Mouse (Mus musculus): ENCODE data around the gene Olfr17. TPM values are rescaled to one million over a fixed set of nuclear protein-coding genes. Genes with fewer than 3 reads are reported as not detected.

Gene Olfr17
- polyA plus RNA-seq, 1 experiment from 2014 or later: not detected

Other genes starting within 250 kb of the Olfr17 start
- gene Olfr703, start 249.9 kb upstream of the Olfr17 start, polyA plus RNA-seq (2014; fragmentation: Nextera tagmentation; extraction: Ambion mirVana): not detected in 2 replicates
- gene Olfr704, start 230.0 kb upstream of the Olfr17 start, polyA plus RNA-seq (2014; fragmentation: Nextera tagmentation; extraction: Ambion mirVana): not detected in 2 replicates
- gene Olfr705, start 216.3 kb upstream of the Olfr17 start, polyA plus RNA-seq (2014; fragmentation: Nextera tagmentation; extraction: Ambion mirVana): not detected in 2 replicates
- gene Olfr706, start 205.1 kb upstream of the Olfr17 start, polyA plus RNA-seq (2014; fragmentation: Nextera tagmentation; extraction: Ambion mirVana): not detected in 2 replicates
- not detected in 2 replicates for gene Olfr707, start 192.0 kb upstream of the Olfr17 start, polyA plus RNA-seq (2014; fragmentation: Nextera tagmentation; extraction: Ambion mirVana)
- gene Olfr1532-ps1, start 185.2 kb upstream of the Olfr17 start, polyA plus RNA-seq (2014; fragmentation: Nextera tagmentation; extraction: Ambion mirVana): not detected in 2 replicates
- gene Olfr709-ps1, start 161.0 kb upstream of the Olfr17 start, polyA plus RNA-seq (2014; fragmentation: Nextera tagmentation; extraction: Ambion mirVana): not detected in 2 replicates
- gene Olfr710, start 144.9 kb upstream of the Olfr17 start, polyA plus RNA-seq (2014; fragmentation: Nextera tagmentation; extraction: Ambion mirVana): not detected in 2 replicates
- not detected in 2 replicates for gene Olfr6, start 129.3 kb upstream of the Olfr17 start, polyA plus RNA-seq (2014; fragmentation: Nextera tagmentation; extraction: Ambion mirVana)
- gene Olfr711, start 117.8 kb upstream of the Olfr17 start, polyA plus RNA-seq (2014; fragmentation: Nextera tagmentation; extraction: Ambion mirVana): not detected in 2 replicates
- not detected in 2 replicates for gene Olfr2, start 87.1 kb upstream of the Olfr17 start, polyA plus RNA-seq (2014; fragmentation: Nextera tagmentation; extraction: Ambion mirVana)
- gene Olfr713, start 62.0 kb upstream of the Olfr17 start, polyA plus RNA-seq (2014; fragmentation: Nextera tagmentation; extraction: Ambion mirVana): not detected in 2 replicates
- gene Olfr714, start 22.2 kb upstream of the Olfr17 start, polyA plus RNA-seq (2014; fragmentation: Nextera tagmentation; extraction: Ambion mirVana): not detected in 2 replicates
- gene Olfr715b, start 17.1 kb downstream of the Olfr17 start, polyA plus RNA-seq (2014; fragmentation: Nextera tagmentation; extraction: Ambion mirVana): not detected in 2 replicates
- not detected in 2 replicates for gene Olfr715, start 37.9 kb downstream of the Olfr17 start, polyA plus RNA-seq (2014; fragmentation: Nextera tagmentation; extraction: Ambion mirVana)
- not detected in 2 replicates for gene Olfr716, start 45.1 kb downstream of the Olfr17 start, polyA plus RNA-seq (2014; fragmentation: Nextera tagmentation; extraction: Ambion mirVana)
- not detected in 2 replicates for gene Nlrp14, start 73.8 kb downstream of the Olfr17 start, polyA plus RNA-seq (2014; fragmentation: Nextera tagmentation; extraction: Ambion mirVana)
- not detected in 2 replicates for gene Rbmxl2, start 116.2 kb downstream of the Olfr17 start, polyA plus RNA-seq (2014; fragmentation: Nextera tagmentation; extraction: Ambion mirVana)

Data from limb, embryonic 11.5 days (tissue).